Mouse (Mus musculus) liver, embryonic 14.5 days (tissue): ENCODE results near the gene Kcnq1. TPM values are rescaled to one million over a fixed set of nuclear protein-coding genes. Genes with fewer than 3 reads are reported as not detected.

Source experiments
- ATAC-seq: fragments of 200-750 bp; cut with Nextera tagmentation; 2 replicates; pipeline ENCODE4 v1.8.0; 2017; ENCODE audit warnings: moderate number of reproducible peaks, mild to moderate bottlenecking, moderate library complexity; ENCODE audit not compliant: insufficient read depth
- DNase-seq, 3 experiments: peaks; one replicate each; pipeline ENCODE4 v3.0.0-alpha.2; 2012 to 2013; ENCODE audit warnings: low read depth in 3 of 3, low spot score in 3 of 3
- H3K27ac ChIP-seq: fragments of 300-500 bp; sonication (generic); 2 replicates; pipeline ENCODE4 v1.5.1; 2014; ENCODE audit warnings: moderate library complexity, mild to moderate bottlenecking, control low read depth, inconsistent platforms
- H3K27me3 ChIP-seq: fragments of 300-500 bp; sonication (generic); 2 replicates; pipeline ENCODE4 v1.6.1; 2014; ENCODE audit warnings: mild to moderate bottlenecking, low read length, moderate library complexity; ENCODE audit not compliant: control insufficient read depth, insufficient read depth
- H3K36me3 ChIP-seq: fragments of 300-500 bp; sonication (generic); replicated peaks from 2 replicates; pipeline ENCODE4 v1.6.1; 2014; ENCODE audit warnings: low read depth; ENCODE audit not compliant: control insufficient read depth, insufficient read depth
- H3K4me1 ChIP-seq, 2 experiments: fragments of 200-500 bp in 1 of 2; fragments of 300-500 bp in 1 of 2; sonication (generic) in 1 of 2; replicated peaks; 2 replicates each; pipeline ENCODE4 v1.6.1; 2012 to 2014; ENCODE audit warnings: antibody characterized with exemption in 1 of 2, inconsistent platforms in 1 of 2, low read length in 1 of 2; ENCODE audit not compliant: control insufficient read depth in 2 of 2, insufficient read depth in 2 of 2
- H3K4me2 ChIP-seq: fragments of 300-500 bp; sonication (generic); 2 replicates; pipeline ENCODE4 v1.6.1; 2014; ENCODE audit warnings: low read depth, mild to moderate bottlenecking, control low read depth, moderate library complexity
- H3K4me3 ChIP-seq, 2 experiments: fragments of 200-500 bp in 1 of 2; fragments of 300-500 bp in 1 of 2; sonication (generic) in 1 of 2; 2 replicates each; pipeline ENCODE4 v1.5.1; 2012 to 2014; ENCODE audit warnings: low read depth in 2 of 2, low read length in 2 of 2, mild to moderate bottlenecking in 2 of 2, control low read depth in 1 of 2, inconsistent platforms in 1 of 2, moderate library complexity in 1 of 2; ENCODE audit not compliant: insufficient read depth in 1 of 2
- H3K9ac ChIP-seq: fragments of 300-500 bp; sonication (generic); replicated peaks from 2 replicates; pipeline ENCODE4 v1.6.1; 2014; ENCODE audit warnings: mild to moderate bottlenecking, control low read depth, moderate library complexity
- H3K9me3 ChIP-seq: fragments of 300-500 bp; sonication (generic); 2 replicates; pipeline ENCODE4 v1.6.1; 2016; ENCODE audit warnings: low read length, mixed read lengths; ENCODE audit not compliant: control insufficient read depth
- CTCF ChIP-seq: IDR thresholded peaks from 2 replicates; pipeline ENCODE4 v1.5.1; 2016; ENCODE audit warnings: antibody characterized with exemption, low read depth, control low read depth
- EP300 ChIP-seq: IDR thresholded peaks from 2 replicates; pipeline ENCODE4 v1.6.1; 2016; ENCODE audit warnings: antibody characterized with exemption, low read depth
- WGBS: fragments of 180-500 bp; shearing (Covaris S2); extraction: QIAGEN DNeasy Blood & Tissue Kit; methylation state at CpG from one replicate; pipeline ENCODE4 v1.1.7; 2014; ENCODE audit not compliant: insufficient replicate concordance; 5-methylcytosine and 5-hydroxymethylcytosine counted together
- polyA plus RNA-seq, 2 experiments: library from polyadenylated mRNA; depleted of rRNA in 1 of 2; stranded (reverse) in 1 of 2; unstranded in 1 of 2; fragments of >200 nt; fragmentation: Nextera tagmentation in 1 of 2; extraction: Ambion mirVana in 1 of 2; gene quantifications; 2 replicates each; pipeline versions ENCODE4 v1.2.1 to v1.2.3; 2012 to 2014

The Kcnq1 gene
- polyA plus RNA-seq, 2 experiments = 0.12 to 0.41 TPM

GRCm38 (mm10) chr7:143138789-143139188 is 32.6 kb downstream of the Kcnq1 start:
- Histone ChIP-seq H3K36me3 (no peaks in the 10 kb centered on the region), H3K27ac (no peak overlapping the region), H3K4me2 (no peak overlapping the region), H3K4me3 (no peak overlapping the region), H3K4me1 (peaks cover 0 to 5% of the 10 kb centered on the region in 2 experiments; a peak in 1 of 4 replicates), H3K9me3 (no peaks in the 10 kb centered on the region), H3K9ac (no peak overlapping the region), H3K27me3 (no peaks in the 10 kb centered on the region)
- 30% methylated on average over 1 of the region's 1 CpGs for WGBS
- DNase-seq (no peak), ATAC-seq (no peak)
- TF ChIP-seq CTCF = peak; percentile 74
- no peak for TF ChIP-seq EP300

- no peaks in the 10 kb centered on the region for H3K36me3 ChIP-seq
- H3K27me3 ChIP-seq = no peaks in the 10 kb centered on the region
- no peak overlapping the region for H3K4me2 ChIP-seq
- peaks cover 0 to 5% of the 10 kb centered on the region in 2 experiments; a peak in 1 of 4 replicates for H3K4me1 ChIP-seq
- no peak overlapping the region for H3K27ac ChIP-seq
- TF ChIP-seq EP300 (no peak), CTCF (no peak)
- no peak for ATAC-seq
- no peaks in the 10 kb centered on the region for H3K9me3 ChIP-seq
- DNase-seq = no peak
- no peak overlapping the region for H3K9ac ChIP-seq
- 27% methylated on average over 4 of the region's 4 CpGs for WGBS
- H3K4me3 ChIP-seq = no peak overlapping the region
These were observed 33.8 kb downstream of the Kcnq1 start for GRCm38 (mm10) chr7:143139932-143140331.

- no peak for ATAC-seq
- no peak overlapping the region for H3K9ac ChIP-seq
- no peak overlapping the region for H3K27ac ChIP-seq
- TF ChIP-seq EP300 (no peak), CTCF (no peak)
- H3K36me3 ChIP-seq = no peaks in the 10 kb centered on the region
- H3K27me3 ChIP-seq = no peaks in the 10 kb centered on the region
- no peak overlapping the region for H3K4me2 ChIP-seq
- no peaks in the 10 kb centered on the region for H3K9me3 ChIP-seq
- H3K4me1 ChIP-seq = peaks cover 0 to 5% of the 10 kb centered on the region in 2 experiments; a peak in 1 of 4 replicates
- no peak overlapping the region for H3K4me3 ChIP-seq
- no peak for DNase-seq
- 79% methylated on average over 2 of the region's 2 CpGs for WGBS
These were observed 36.5 kb downstream of the Kcnq1 start for GRCm38 (mm10) chr7:143142680-143143079.

GRCm38 (mm10) chr7:143147015-143147414 is 40.9 kb downstream of the Kcnq1 start:
- TF ChIP-seq CTCF (no peak), EP300 (no peak)
- WGBS = 56% methylated on average over 5 of the region's 5 CpGs

GRCm38 (mm10) chr7:143151171-143151570 is 45.0 kb downstream of the Kcnq1 start:
- no peak overlapping the region for H3K9ac ChIP-seq
- no peaks in the 10 kb centered on the region for H3K36me3 ChIP-seq
- no peak overlapping the region for H3K27ac ChIP-seq
- no peak overlapping the region for H3K4me3 ChIP-seq
- DNase-seq (no peak), ATAC-seq (no peak)
- H3K4me1 ChIP-seq = peaks cover 0 to 6% of the 10 kb centered on the region in 2 experiments; a peak in 2 of 4 replicates
- no peak overlapping the region for H3K4me2 ChIP-seq
- no peaks in the 10 kb centered on the region for H3K9me3 ChIP-seq
- TF ChIP-seq EP300 (no peak), CTCF (peak; percentile 58)
- no peaks in the 10 kb centered on the region for H3K27me3 ChIP-seq
- 6% methylated on average over 2 of the region's 2 CpGs for WGBS

More at GRCm38 (mm10) chr7:143147015-143147414, 40.9 kb downstream of the Kcnq1 start:
- Histone ChIP-seq H3K9me3 (no peaks in the 10 kb centered on the region), H3K36me3 (no peaks in the 10 kb centered on the region), H3K27me3 (no peaks in the 10 kb centered on the region), H3K27ac (no peak overlapping the region), H3K4me1 (no peaks in the 10 kb centered on the region), H3K4me3 (no peak overlapping the region), H3K4me2 (no peak overlapping the region), H3K9ac (no peak overlapping the region)
- DNase-seq (no peak), ATAC-seq (no peak)
